Mouse (Mus musculus): ENCODE measurements around the gene Sapcd1.
A peak's percentile ranks its signal among the peaks of the same experiment; 100 is the strongest.
"Not testable (repeated sequence)": the region's sequence is repeated elsewhere in the genome, so short reads cannot be mapped to it uniquely, and the experiment has no call there.

Sapcd1 gene

DNA sequence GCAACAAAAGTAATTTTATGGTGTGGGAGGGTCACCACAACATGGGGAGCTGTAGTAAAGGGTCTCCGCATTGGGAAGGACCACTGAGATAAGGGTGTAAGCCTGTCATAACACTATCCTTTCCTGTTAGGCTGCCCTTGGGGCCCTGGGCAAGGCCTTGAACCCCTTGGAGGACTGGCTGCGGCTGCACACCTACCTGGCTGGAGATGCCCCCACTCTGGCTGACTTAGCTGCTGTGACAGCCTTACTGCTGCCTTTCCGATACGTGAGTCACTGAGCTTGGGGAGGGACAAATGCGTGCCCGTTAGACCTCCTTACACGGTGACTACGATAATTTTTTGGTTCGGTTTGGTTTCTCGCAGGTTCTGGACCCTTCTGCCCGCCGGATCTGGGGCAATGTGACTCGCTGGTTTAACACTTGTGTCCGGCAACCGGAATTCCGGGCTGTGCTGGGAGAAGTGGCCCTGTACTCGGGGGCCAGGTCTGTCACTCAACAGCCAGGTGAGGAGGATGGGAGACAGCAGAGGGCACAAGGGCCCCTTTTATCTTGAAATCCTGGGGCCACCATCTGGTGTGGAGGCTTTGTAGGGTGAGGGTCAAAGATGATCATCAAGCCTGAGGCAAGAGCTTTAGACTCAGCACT lies 23.6 kb downstream of the Sapcd1 start:
- DNase-seq = peak; percentile 37

DNA sequence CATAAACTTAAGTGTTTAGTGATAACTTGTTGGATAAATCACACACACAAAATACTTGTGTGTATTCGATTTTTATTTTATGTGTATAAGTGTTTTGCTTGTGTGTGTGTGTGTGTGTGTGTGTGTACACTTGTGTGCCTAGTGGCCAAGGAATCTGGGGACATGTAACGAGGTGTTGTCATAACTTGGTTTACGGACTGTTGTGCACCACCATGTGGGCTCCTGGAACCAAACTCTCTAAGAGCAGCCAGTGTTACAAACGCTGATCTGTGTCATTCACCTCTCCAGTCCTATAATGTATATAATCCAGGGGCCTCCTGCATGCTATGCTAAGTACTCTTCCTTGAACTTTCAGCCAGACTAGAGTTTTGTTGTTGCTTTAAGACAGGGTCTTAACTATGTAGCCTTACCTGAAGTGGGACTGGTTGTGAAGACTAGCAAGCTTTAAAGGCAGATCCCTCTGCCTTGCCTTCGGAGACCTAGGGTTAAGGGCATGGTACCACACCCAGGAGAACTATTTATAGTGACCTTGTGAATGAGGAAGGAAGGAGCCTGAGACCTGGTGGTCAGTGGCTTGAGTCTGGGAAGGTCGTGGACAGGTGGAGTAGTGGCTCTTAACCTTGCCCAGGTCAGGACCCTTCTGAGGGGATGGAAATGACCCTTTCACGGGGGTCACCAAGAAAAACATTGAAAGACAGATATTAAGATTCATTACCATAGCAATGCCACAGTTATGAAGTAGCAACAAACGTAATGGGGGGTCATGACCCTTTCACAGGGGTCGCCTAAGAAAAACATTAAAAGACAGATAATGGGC lies 24.6 kb downstream of the Sapcd1 start:
- peak; percentile 20 for DNase-seq

DNA sequence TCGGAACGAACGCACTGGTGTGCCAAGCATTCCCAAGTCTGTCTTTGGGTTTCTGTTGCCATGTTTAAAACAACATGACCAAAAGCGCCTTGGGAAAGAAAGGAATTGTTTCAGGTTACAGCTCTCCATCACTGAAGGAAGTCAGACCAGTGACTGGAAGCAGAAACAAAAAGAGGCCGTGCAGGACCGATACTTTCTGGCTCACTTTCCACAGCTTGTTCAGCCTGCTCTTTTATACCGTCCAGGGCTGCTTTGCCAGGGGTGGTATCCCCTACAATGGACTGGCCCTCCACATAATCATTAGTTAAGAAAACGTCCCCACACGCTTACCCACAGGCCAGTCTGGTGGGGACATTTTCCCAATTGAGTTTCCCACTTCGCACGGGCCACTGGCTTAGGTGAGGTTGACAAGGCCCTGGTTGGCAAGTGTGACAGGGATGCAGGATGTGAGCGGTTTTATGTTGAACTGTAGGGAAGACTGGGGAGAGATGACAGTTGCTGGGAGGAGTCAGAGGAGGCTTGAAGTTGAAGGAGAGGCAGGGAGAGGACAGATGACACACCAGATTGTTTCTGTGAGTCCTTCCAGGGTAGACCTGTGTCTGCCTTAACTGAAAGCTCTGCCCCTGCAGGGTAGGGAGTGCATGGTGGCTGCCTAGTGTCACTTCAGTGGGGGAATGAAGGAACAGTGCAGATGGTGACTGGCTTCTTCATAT lies 25.5 kb downstream of the Sapcd1 start:
- peak; percentile 40 for DNase-seq

DNA sequence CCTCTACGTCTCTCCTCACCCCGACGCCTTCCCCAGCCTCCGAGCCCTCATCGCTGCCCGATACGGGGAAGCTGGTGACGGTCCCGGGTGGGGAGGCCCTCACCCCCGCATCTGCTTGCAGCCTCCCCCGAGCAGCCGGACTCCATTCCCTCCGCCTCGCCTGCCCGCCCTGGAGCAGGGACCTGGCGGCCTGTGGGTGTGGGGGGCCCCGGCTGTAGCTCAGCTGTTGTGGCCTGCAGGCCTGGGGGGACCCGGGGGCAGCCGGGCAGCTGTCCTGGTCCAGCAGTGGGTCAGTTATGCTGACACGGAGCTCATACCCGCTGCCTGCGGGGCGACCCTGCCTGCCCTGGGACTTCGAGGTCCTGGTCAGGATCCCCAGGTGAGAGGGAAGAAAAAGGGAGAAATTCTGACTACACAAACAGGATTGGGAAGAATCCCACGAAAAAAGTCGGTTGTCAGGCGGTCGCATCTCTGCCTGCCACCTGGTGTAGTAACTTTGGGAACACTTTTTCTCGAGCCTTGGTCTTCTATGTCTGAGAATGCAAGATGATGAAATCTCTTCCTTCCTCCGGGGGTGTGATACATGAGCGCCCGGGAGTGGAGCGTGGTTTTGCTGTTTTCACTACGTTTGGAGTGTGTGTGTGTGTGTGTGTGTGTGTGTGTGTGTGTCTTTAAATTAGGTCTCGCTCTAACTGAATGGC lies 26.2 kb downstream of the Sapcd1 start:
- peak; percentile 30 for DNase-seq

DNA sequence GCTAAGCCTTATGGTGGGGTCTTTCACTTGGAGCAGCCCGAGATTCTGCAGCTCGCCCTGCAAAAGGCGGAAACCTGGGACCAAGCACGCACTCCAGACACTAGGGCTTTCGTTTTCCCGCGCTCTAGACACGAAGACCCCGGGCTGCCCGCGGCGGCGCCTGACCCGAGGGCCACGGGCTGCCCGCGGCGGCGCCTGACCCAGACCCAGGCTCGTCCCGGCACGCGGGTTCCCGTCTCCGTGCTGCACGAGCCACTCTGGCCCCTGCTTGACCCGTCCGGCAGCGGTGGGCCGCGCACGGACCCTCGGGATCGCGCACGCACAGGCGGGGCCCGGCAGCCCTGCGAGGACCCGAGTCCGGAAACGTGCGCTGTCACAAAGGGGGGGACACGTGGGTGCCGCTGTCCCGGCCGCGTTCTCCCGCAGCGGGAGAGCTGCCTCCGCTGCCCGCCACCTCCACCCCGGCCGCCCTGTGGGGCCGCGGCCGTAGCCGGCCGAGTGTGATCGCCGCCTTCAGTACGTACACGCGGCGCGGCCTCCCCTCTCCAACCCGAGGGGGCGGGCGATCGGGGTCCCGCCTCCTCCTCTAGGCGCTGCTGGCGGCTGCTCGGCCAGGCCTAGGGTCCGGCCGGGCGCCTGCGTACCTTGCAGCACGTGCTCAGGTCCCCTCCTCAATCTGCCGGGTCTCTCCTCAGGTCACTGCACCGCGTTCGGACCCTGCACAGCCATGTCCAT lies 26.9 kb downstream of the Sapcd1 start, which contains the start of gene Vars:
Vars (plus strand) TSS at position 271 of the 735 bp plus-strand sequence.
- DNase-seq = peak; percentile 87

DNA sequence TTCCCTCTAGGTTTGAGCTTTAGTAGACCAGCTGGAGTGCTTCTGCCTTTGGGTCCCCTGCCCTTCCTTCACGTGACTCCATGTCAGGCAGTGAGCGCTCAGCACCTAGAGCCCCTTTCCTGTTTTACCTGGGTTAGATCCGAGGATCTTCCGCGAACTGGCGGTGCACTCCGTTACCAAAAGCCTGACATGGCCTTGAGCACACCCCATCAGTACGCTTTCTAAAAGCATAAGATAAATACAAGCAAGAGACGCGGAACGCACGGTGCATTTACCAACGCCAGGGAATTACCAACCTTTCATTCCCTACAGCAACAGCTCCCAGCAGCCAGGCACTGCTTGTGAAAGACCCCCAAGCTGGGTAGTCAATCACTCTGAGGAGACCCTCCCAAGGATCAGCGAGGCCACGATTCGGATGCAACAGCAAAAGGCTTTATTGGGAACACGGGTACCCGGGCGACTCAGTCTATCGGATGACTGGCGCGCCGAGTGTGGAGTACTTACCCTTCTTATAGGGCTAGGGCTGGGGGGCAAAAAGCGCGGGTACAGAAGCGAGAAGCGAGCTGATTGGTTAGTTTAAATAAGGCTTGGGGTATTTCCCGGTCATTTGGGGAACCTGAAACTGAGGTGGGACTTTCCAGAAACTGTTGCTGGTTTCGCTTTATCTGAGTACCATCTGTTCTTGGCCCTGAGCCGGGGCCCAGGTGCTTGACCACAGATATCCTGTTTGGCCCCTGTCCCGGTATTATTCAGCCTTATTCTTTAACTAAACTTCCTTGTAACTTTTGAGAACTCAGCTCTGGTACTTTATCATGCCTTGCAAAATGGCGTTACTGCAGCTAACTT lies 27.7 kb downstream of the Sapcd1 start:
- peak; percentile 35 for DNase-seq

DNA sequence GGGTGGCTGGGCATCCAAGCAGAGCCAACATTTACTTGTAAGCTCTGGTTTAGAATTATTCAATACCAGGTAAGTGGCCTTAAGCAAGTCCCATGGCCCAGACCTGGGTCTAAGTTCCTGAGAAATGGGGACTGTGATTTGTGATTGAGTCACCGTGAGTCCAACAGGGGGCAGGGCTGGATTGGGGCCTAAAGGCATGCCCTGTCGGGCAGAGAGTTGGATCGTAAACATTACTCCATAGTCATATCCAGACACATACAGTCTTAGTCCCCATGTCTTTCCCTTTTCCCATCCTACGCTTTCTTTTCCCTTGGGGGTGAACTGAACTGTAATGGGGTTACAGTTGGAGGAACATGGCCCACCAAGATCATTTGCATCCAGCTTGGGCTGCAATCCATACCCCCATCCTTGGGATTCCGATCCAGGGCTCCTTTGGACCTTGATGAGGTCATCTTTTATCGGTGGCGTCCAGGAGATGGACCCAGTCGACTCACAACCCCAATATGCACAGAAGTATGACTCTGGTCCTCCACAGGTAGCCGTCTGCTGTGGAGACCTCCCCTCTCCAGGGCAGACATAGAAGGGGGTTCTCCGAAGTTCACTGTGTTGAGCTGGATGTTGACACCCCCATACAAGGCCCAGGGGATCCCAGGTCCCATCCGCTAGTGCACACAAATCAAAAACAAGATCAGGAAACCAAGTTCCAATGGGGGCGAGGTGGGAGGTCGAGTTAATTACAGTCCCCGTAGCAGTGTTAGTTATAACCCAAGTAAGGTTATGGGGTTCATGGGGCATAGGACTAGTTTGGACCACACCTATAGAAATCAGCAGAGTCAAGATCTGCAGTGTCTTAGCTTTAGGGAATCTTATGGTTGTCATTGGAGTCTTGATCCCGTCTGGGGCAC lies 29.0 kb downstream of the Sapcd1 start:
- DNase-seq = peak; percentile 39

DNA sequence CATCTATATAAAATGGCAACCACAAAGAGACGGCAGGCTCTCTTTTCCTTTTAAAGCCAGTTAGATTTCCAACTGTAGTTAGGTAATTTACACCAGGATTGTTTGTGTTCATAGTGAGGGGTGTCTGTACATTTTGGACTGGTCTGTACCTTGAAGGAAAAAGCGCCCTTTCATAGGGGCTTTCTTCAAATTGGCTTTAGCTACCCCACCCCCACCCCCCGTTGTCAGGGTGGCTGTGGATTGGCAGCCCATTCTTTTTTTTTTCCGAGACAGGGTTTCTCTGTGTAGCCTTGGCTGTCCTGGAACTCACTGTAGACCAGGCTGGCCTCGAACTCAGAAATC lies 30.7 kb downstream of the Sapcd1 start:
- no peak for DNase-seq

DNA sequence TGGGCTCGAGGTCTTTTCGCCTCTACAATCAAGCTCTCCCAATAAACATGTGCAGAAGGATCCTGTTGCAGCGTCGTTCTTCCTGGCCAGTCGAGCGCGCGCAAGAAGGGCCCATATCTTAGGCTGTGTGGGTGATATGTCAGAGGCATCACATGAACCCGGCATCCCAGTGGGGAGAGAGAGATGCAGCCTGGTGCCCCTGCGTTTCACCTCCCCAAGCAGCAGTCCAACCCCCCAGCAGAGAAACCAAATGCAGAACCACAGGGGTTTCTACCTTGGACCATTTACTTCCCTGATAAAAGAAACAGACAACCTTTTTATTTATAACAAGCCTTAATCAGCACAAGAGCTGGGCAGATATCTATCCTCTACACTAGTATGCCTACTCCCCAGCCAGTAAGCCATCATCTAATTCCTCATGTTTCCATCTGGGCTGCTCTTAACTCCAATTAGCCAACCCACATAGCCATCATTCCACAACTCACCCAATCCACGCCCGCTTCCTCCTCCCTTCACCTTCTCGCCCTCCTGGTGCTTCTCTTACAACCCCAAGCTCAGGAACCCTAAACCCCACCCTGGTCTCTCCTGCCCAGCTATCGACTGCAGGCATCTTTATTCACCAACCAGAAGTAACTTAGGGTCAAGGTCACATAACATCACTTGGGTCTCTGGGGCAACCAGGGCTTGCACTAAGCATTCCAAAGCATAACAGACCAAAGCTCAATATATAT lies 31.2 kb downstream of the Sapcd1 start:
- no peak for DNase-seq

DNA sequence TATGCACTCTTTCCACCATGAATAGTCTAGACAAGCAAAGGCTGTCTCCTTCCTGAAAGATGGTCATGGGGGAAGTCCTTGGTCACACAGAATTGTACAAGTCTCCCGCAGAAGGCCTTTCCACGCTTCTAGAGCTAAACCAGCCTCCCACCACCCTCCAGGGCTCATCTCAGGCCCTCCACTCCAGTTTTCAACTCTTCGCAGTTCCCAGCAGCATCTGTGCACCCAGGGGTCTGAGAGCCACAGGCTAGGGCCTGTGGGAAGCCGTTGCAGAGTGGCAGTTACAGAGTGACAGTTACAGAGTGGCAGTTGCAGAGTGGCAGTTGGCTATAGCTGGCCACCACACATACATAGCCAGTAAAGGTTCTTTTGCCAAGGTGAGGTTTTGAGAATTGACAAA lies 31.9 kb downstream of the Sapcd1 start:
- not testable (repeated sequence) for DNase-seq

DNA sequence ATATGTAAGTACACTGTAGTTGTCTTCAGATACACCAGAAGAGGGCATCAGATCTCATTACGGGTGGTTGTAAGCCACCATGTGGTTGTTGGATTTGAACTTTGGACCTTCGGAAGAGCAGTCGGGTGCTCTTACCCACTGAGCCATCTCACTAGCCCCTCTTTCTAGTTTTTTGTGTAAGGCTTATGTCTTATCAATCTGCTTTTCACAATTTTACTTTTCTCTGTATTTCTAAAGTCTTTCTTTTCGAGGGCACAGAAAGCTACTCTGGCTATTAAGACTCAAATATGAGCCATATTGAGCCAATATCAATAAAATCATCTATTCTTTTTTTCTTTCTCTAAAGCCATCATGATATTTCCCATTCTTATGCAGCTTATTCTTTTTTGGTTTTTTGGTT lies 32.6 kb downstream of the Sapcd1 start:
- DNase-seq = not testable (repeated sequence)

DNA sequence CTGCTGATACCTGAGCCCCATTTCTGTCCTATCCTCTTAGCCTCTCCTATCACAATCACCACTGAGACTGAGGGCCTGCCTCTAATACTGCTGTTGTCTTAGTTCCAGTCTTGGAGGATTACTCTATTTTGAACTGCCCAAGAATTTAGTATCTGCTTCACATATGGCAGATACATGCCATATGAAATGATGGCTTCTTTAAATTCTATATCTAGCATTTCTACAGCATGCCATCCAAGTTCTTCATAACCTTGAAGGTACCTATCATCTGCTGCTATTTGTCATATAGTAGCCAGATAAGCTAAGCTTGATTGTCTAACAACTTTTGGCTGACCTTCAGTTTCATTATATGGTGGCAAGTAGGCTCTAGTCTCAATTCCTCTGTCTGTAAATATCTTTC lies 33.1 kb downstream of the Sapcd1 start:
- DNase-seq = no peak

DNA sequence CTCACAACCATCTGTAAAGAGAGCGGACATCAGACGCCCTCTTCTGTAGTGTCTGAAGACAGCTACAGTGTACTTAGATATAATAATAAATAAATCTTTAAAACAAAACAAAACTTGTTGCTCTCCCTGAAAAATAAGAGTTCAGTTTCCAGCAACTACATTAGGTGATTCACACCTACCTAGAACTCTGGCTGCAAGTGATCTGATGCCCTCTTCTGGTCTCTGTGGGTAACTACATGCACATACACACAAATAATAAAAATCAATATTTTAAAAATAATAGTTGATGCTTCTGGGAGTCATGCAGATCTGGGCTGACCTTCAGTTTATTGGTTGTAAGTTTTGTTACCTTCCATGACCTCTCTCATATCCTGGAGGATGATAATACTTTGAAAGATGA lies 43.6 kb downstream of the Sapcd1 start:
- no peak for DNase-seq

DNA sequence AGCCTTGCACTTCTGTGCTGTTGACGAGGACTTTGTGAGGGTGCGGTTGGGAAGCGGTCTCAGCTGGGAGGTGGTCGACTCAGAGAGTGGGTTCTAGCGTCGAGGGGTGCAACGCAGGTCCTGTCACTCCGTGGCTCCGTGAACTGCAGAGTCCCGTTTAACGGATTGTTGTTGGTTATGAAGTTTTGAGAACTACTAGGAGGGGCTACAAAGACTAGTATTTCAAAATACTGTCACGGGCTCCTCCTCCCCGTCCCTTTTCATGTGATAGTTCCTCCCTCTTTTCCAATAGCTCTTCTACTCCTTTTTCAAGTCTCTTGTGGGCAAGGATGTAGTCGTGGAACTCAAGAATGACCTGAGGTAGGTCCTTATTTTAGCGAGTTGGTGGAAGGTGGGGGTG lies 45.5 kb downstream of the Sapcd1 start:
- DNase-seq = no peak

DNA sequence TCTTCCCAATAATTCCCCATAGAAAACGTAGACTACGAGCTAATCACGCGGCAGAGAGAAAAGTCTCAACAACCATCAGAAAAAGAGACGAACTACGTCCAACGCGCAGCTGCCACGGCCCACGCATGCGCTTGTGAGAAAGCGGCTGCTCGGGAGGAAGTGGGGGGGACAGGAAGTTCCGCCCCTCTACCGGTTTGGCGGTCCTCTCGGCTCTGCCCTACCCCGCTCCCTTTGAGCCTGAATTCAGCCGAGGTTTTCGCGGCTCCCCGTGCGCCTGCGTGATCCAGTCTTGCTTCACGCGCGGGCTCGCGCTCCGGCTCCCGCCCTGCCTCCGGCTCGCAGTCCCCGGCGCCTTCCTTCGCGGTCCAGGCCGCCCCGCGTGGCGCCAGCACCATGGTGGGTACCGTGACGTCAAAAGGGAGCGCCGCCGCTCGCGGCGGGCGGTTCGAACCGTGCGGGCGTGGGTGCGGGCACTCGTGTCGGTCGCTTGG lies 46.1 kb downstream of the Sapcd1 start, which contains the start of gene Lsm2:
Lsm2 (plus strand) TSS at position 173 of the 491 bp plus-strand sequence.
- peak; percentile 94 for DNase-seq

DNA sequence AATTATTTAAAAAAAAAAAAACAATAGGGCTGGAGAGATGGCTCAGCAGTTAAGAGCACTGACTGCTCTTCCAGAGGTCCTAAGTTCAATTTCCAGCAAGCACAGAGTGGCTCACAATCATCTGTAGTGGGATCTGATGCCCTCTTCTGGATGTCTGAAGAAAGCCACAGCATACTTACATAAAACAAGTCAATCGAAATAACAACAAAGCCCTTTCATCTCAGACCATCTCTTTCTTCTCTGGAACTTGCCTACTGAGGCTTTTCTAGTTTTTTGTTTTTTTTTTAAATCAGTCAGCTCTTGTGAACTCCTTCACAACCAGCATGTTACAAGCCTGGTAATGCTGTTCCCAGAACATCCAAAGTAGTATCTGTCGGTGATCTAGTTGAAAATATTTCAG lies 47.2 kb downstream of the Sapcd1 start:
- no peak for DNase-seq

DNA sequence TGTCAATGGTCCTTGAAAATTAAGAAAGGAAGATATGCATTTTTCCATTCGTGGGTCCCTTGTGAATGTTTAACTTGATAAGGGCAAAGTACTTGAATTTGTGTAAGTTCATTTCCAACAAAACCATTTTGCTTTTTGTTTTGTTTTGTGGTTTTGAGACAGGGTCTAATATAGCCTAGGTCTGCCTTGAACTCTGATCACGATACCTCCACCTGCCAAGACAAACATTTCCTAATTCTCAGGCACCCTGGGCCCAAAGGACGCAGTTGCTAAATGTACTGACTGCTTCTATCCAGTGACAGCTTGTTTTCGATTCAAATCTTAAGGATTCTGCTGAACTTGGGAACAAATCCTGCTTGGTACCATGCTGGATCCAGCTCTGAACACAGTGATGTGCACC lies 48.2 kb downstream of the Sapcd1 start:
- no peak for DNase-seq

DNA sequence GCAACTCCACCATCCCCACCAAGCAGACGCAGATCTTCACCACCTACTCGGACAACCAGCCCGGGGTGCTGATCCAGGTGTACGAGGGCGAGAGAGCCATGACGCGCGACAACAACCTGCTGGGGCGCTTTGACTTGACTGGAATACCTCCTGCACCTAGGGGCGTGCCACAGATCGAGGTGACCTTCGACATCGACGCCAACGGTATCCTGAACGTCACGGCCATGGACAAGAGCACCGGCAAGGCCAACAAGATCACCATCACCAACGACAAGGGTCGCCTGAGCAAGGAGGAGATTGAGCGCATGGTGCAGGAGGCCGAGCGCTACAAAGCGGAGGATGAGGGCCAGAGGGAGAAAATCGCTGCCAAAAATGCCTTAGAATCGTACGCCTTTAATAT lies 49.6 kb downstream of the Sapcd1 start:
- DNase-seq = no peak

DNA sequence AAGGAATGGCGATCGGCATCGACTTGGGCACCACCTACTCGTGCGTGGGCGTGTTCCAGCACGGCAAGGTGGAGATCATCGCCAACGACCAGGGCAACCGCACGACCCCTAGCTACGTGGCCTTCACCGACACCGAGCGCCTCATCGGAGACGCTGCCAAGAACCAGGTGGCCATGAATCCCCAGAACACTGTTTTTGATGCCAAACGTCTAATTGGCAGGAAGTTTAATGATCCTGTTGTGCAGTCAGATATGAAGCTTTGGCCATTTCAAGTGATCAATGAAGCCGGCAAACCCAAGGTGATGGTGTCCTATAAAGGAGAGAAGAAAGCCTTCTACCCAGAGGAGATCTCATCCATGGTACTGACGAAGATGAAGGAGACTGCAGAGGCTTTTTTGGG lies 50.8 kb downstream of the Sapcd1 start:
- DNase-seq = no peak

Measured in cerebellum, adult 9-11 months (tissue).